In genomic region chr9:116148809-116149208, GRCm38 (mm10) we compare ENCODE assay signal across 13 mouse cellular contexts.
"Had no signal": no experiment of that assay in that cellular context is flagged by ENCODE, and none has a peak within 500 bp of the region (broad histone marks: within the 10 kb centered on the region; RNA-seq: fewer than 3 reads in every experiment).

No protein-coding gene starts in this region.

- DNase-seq: kidney, adult 2 months; left cerebral cortex, postnatal 4 days; lung, embryonic 14.5 days; lung, postnatal 10 days; lung, postnatal 4 days; retina, postnatal 1 day; right cerebral cortex, postnatal 14 days; thymus, postnatal 36 days had no signal

- H3K4me3 ChIP-seq: liver, embryonic 12.5 days; midbrain, embryonic 15.5 days; neural tube, embryonic 13.5 days had no signal

- H3K27me3 ChIP-seq: liver, embryonic 12.5 days; midbrain, embryonic 15.5 days; neural tube, embryonic 13.5 days had no signal

- H3K9me3 ChIP-seq: liver, embryonic 12.5 days; midbrain, embryonic 15.5 days; neural tube, embryonic 13.5 days had no signal

- H3K4me2 ChIP-seq: liver, embryonic 12.5 days; lung, embryonic 14.5 days; midbrain, embryonic 11.5 days; midbrain, embryonic 15.5 days; neural tube, embryonic 13.5 days had no signal

- ATAC-seq: hindbrain, postnatal 0 days; liver, embryonic 12.5 days; midbrain, embryonic 15.5 days had no signal

- H3K9ac ChIP-seq: liver, embryonic 12.5 days; lung, embryonic 14.5 days; midbrain, embryonic 15.5 days; neural tube, embryonic 13.5 days had no signal

- H3K36me3 ChIP-seq: liver, embryonic 12.5 days; midbrain, embryonic 15.5 days; neural tube, embryonic 13.5 days had no signal

- H3K27ac ChIP-seq: hindbrain, postnatal 0 days; liver, embryonic 12.5 days; midbrain, embryonic 15.5 days; neural tube, embryonic 13.5 days had no signal
